Mouse (Mus musculus): ENCODE results near the gene Ccdc9b. TPM values are rescaled to one million over a fixed set of nuclear protein-coding genes. Genes with fewer than 3 reads are reported as not detected.

Gene Ccdc9b
- polyA plus RNA-seq, 1 experiment from 2014 or later = 0.52 TPM

DNA sequence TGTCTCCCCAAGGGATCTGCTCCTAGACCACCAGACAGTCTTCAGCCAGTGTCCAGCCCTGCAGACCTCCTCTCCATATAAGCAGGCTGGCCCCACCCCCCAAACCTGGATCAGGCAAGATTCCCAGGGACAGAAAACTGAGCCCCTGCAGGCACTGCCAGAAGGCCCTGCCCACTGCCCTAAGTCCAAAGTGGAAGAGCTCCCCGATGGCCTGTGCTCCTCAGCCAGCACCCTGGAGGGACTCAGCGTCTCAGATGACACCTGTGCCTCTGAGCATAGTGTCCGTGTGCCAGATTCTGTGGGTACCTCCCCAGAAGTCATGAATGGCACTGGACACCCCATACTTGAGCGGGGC is 29.8 kb upstream of the Ccdc9b start:
- DNase-seq (ENCODE audit: low spot score) (no peak), ATAC-seq (replicated peaks; ENCODE audit: insufficient number of reproducible peaks, low FRiP score, low TSS enrichment, low read depth) (no peak)
- Histone ChIP-seq H3K36me3 (replicated peaks; ENCODE audit: control insufficient read depth, insufficient read depth, low read depth, low read length) (no peaks in the 10 kb centered on the region), H3K4me3 (ENCODE audit: low read depth, low read length) (no peak overlapping the region), H3K27me3 (ENCODE audit: control insufficient read depth, insufficient read depth, low read length) (no peaks in the 10 kb centered on the region), H3K9me3 (replicated peaks; ENCODE audit: control insufficient read depth, low read length) (no peaks in the 10 kb centered on the region), H3K9ac (replicated peaks; ENCODE audit: low read length) (no peak overlapping the region), H3K4me1 (ENCODE audit: control insufficient read depth, insufficient read depth, low read length) (no peaks in the 10 kb centered on the region), H3K27ac (replicated peaks; ENCODE audit: low read depth, low read length) (no peak overlapping the region), H3K4me2 (ENCODE audit: low read depth, low read length) (no peak overlapping the region)
- WGBS = 69% methylated on average over 4 of the region's 4 CpGs

DNA sequence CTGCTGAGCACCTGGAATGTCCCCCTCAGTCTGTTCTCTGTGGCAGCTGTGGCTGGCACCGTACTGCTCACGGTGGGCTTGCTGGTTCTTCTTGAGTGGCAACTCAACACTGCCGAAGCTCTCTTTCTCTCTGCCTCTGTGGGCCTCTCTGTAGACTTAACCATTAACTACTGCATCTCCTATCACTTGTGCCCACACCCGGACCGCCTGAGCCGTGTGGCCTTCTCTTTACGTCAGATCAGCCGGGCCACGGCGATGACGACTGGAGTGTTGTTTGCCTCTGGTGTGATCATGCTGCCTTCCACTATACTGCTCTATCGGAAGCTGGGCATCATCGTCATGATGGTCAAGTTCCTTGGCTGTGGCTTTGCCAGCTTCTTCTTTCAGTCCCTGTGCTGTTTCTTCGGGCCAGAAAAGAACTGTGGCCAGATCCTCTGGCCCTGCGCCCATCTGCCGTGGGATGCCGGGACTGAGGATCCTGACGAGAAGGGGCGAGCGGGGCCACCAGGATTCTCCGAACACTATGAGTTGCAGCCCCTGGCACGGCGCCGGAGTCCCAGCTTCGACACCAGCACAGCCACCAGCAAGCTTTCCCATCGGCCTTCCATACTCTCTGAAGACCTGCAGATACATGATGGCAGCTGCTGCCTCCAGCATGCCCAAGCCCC is 29.3 kb upstream of the Ccdc9b start:
- H3K27me3 ChIP-seq (ENCODE audit: control insufficient read depth, insufficient read depth, low read length) = no peaks in the 10 kb centered on the region
- H3K4me3 ChIP-seq (ENCODE audit: low read depth, low read length) = no peak overlapping the region
- no peaks in the 10 kb centered on the region for H3K36me3 ChIP-seq (replicated peaks; ENCODE audit: control insufficient read depth, insufficient read depth, low read depth, low read length)
- no peak for ATAC-seq (replicated peaks; ENCODE audit: insufficient number of reproducible peaks, low FRiP score, low TSS enrichment, low read depth)
- no peak overlapping the region for H3K4me2 ChIP-seq (ENCODE audit: low read depth, low read length)
- DNase-seq (ENCODE audit: low spot score) = no peak
- H3K27ac ChIP-seq (replicated peaks; ENCODE audit: low read depth, low read length) = no peak overlapping the region
- H3K9me3 ChIP-seq (replicated peaks; ENCODE audit: control insufficient read depth, low read length) = no peaks in the 10 kb centered on the region
- no peak overlapping the region for H3K9ac ChIP-seq (replicated peaks; ENCODE audit: low read length)
- no peaks in the 10 kb centered on the region for H3K4me1 ChIP-seq (ENCODE audit: control insufficient read depth, insufficient read depth, low read length)
- 94% methylated on average over 26 of the region's 26 CpGs for WGBS

DNA sequence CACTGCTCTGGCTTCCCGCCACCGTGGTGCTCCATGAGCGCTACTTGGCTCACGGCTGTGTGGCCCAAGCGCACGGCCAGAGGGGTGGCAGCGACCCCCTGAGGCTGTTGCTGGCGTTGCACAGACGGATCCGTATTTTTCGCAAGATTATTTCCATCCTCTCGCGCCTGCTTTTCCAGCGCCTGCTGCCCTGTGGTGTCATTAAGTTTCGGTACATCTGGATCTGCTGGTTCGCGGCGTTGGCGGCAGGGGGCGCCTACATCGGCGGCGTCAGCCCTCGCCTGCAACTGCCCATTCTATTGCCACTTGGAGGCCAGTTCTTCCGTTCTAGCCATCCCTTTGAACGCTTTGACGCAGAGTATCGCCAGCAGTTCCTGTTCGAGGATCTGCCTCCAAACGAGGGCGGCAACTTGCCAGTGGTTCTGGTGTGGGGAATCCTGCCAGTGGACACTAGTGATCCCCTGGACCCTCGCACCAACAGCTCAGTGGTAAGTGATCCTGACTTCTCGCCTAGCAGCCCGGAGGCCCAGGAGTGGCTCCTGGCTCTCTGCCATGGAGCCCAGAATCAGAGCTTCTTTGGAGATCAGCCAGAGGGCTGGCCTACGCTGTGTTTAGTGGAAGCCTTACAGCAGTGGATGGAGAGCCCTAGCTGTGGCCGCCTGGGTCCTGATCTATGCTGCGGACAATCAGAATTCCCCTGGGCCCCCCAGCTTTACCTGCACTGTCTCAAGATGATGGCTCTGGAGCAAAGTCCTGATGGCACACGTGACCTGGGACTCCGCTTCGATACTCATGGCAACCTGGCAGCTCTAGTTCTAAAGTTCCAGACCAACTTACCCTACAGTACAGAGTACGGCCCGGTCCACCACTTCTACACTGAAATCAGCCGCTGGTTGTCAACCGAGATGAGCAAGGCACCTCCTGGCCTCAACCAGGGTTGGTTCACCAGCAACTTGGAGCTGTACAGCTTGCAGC is 28.4 kb upstream of the Ccdc9b start:
- Histone ChIP-seq H3K9ac (replicated peaks; ENCODE audit: low read length) (no peak overlapping the region), H3K27me3 (ENCODE audit: control insufficient read depth, insufficient read depth, low read length) (no peaks in the 10 kb centered on the region), H3K4me3 (ENCODE audit: low read depth, low read length) (no peak overlapping the region), H3K36me3 (replicated peaks; ENCODE audit: control insufficient read depth, insufficient read depth, low read depth, low read length) (no peaks in the 10 kb centered on the region), H3K9me3 (replicated peaks; ENCODE audit: control insufficient read depth, low read length) (no peaks in the 10 kb centered on the region), H3K4me1 (ENCODE audit: control insufficient read depth, insufficient read depth, low read length) (no peaks in the 10 kb centered on the region), H3K4me2 (ENCODE audit: low read depth, low read length) (peak overlapping the region; percentile 7; the same call in 1 of the 2 replicates), H3K27ac (replicated peaks; ENCODE audit: low read depth, low read length) (no peak overlapping the region)
- DNase-seq (ENCODE audit: low spot score) (peak; percentile 73), ATAC-seq (replicated peaks; ENCODE audit: insufficient number of reproducible peaks, low FRiP score, low TSS enrichment, low read depth) (peak; percentile 31; the same call in 1 of the 2 replicates)
- 27% methylated on average over 44 of the region's 44 CpGs for WGBS

DNA sequence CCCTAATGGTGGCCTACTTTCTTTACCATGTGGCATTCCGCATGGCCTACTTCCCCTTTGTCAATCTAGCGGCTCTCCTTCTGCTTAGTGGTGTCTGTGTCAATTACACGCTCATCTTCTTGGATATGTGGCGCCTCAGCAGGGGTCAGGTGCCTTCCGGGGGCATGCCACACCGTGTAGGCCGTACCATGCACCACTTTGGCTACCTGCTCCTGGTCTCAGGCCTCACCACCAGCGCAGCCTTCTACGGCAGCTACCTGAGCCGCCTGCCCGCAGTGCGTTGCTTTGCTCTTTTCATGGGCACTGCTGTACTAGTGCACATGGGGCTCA is 27.7 kb upstream of the Ccdc9b start:
- Histone ChIP-seq H3K27ac (replicated peaks; ENCODE audit: low read depth, low read length) (no peak overlapping the region), H3K4me1 (ENCODE audit: control insufficient read depth, insufficient read depth, low read length) (no peaks in the 10 kb centered on the region), H3K9ac (replicated peaks; ENCODE audit: low read length) (no peak overlapping the region), H3K27me3 (ENCODE audit: control insufficient read depth, insufficient read depth, low read length) (no peaks in the 10 kb centered on the region), H3K4me2 (ENCODE audit: low read depth, low read length) (peak overlapping the region; percentile 7; the same call in 1 of the 2 replicates), H3K9me3 (replicated peaks; ENCODE audit: control insufficient read depth, low read length) (no peaks in the 10 kb centered on the region), H3K36me3 (replicated peaks; ENCODE audit: control insufficient read depth, insufficient read depth, low read depth, low read length) (no peaks in the 10 kb centered on the region), H3K4me3 (ENCODE audit: low read depth, low read length) (no peak overlapping the region)
- DNase-seq (ENCODE audit: low spot score) (no peak), ATAC-seq (replicated peaks; ENCODE audit: insufficient number of reproducible peaks, low FRiP score, low TSS enrichment, low read depth) (no peak; the same call in 1 of the 2 replicates)
- 53% methylated on average over 12 of the region's 12 CpGs for WGBS

DNA sequence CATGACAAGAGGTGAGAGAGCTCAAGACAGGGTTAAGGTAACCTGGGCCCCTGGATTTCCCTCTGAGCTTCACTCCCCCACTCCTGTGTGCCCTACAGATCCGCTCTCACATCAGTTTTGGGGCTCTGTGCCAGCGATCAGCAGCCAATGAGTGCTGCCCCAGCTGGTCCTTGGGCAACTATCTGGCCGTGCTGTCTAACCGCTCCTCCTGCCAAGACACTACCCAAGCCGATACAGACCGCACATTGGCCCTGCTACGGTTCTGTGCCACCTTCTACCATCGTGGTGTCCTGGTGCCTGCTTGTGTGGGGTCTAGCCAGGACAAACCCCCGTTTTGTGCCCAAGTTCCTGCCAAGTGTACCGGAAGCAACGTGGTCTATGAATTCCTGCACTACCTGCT is 27.0 kb upstream of the Ccdc9b start:
- Histone ChIP-seq H3K4me3 (ENCODE audit: low read depth, low read length) (no peak overlapping the region), H3K4me1 (ENCODE audit: control insufficient read depth, insufficient read depth, low read length) (no peaks in the 10 kb centered on the region), H3K9me3 (replicated peaks; ENCODE audit: control insufficient read depth, low read length) (no peaks in the 10 kb centered on the region), H3K4me2 (ENCODE audit: low read depth, low read length) (no peak overlapping the region), H3K9ac (replicated peaks; ENCODE audit: low read length) (no peak overlapping the region), H3K27me3 (ENCODE audit: control insufficient read depth, insufficient read depth, low read length) (no peaks in the 10 kb centered on the region), H3K27ac (replicated peaks; ENCODE audit: low read depth, low read length) (no peak overlapping the region), H3K36me3 (replicated peaks; ENCODE audit: control insufficient read depth, insufficient read depth, low read depth, low read length) (no peaks in the 10 kb centered on the region)
- ATAC-seq (replicated peaks; ENCODE audit: insufficient number of reproducible peaks, low FRiP score, low TSS enrichment, low read depth) (no peak), DNase-seq (ENCODE audit: low spot score) (no peak)
- 90% methylated on average over 11 of the region's 11 CpGs for WGBS

DNA sequence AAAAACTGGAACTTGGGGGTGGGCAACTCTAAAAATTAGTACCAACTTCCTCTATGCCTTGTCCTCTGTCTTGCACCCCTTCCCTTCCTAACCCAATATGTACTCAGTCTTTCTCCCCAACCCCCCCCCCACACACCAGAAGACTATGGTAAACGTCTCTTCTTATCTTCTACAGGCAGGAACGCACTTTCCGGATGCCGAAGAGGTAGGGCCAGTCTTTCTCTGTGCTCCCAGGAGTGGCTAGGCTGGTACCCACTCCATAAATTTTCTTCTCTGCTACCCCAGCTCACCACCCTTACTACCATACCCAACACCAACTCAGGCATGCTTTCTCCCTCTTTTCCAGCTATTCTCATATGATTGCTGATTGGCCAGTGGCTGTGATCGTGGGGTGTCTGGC is 24.1 kb upstream of the Ccdc9b start:
- Histone ChIP-seq H3K9me3 (replicated peaks; ENCODE audit: control insufficient read depth, low read length) (no peaks in the 10 kb centered on the region), H3K27ac (replicated peaks; ENCODE audit: low read depth, low read length) (no peak overlapping the region), H3K36me3 (replicated peaks; ENCODE audit: control insufficient read depth, insufficient read depth, low read depth, low read length) (no peaks in the 10 kb centered on the region), H3K27me3 (ENCODE audit: control insufficient read depth, insufficient read depth, low read length) (no peaks in the 10 kb centered on the region), H3K4me2 (ENCODE audit: low read depth, low read length) (no peak overlapping the region), H3K4me1 (ENCODE audit: control insufficient read depth, insufficient read depth, low read length) (no peaks in the 10 kb centered on the region), H3K4me3 (ENCODE audit: low read depth, low read length) (no peak overlapping the region), H3K9ac (replicated peaks; ENCODE audit: low read length) (no peak overlapping the region)
- 86% methylated on average over 5 of the region's 5 CpGs for WGBS
- DNase-seq (ENCODE audit: low spot score) = no peak
- no peak for ATAC-seq (replicated peaks; ENCODE audit: insufficient number of reproducible peaks, low FRiP score, low TSS enrichment, low read depth)

DNA sequence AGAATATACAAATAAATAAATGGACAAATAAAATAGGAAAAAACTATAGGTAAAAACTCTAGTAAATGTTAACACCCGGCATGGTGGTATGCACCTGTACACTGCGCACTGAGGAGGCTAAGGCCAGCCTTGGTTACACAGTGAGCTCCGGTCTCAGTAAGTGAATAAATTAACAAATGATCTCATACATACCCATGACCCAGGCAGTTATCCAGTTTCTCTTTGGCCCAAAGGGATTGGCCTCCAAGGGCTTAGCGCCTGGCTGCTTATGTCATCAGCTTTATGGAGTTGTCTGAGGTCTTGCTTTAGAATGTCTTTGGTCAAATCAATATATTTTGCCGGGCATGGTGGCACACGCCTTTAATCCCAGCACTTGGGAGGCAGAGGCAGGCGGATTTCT is 21.2 kb upstream of the Ccdc9b start:
- WGBS = 85% methylated on average over 7 of the region's 7 CpGs
- ATAC-seq (replicated peaks; ENCODE audit: insufficient number of reproducible peaks, low FRiP score, low TSS enrichment, low read depth) (no peak), DNase-seq (ENCODE audit: low spot score) (no peak)
- no peak overlapping the region for H3K9ac ChIP-seq (replicated peaks; ENCODE audit: low read length)
- no peaks in the 10 kb centered on the region for H3K36me3 ChIP-seq (replicated peaks; ENCODE audit: control insufficient read depth, insufficient read depth, low read depth, low read length)
- no peaks in the 10 kb centered on the region for H3K4me1 ChIP-seq (ENCODE audit: control insufficient read depth, insufficient read depth, low read length)
- H3K27ac ChIP-seq (replicated peaks; ENCODE audit: low read depth, low read length) = no peak overlapping the region
- no peaks in the 10 kb centered on the region for H3K27me3 ChIP-seq (ENCODE audit: control insufficient read depth, insufficient read depth, low read length)
- H3K9me3 ChIP-seq (replicated peaks; ENCODE audit: control insufficient read depth, low read length) = no peaks in the 10 kb centered on the region
- H3K4me2 ChIP-seq (ENCODE audit: low read depth, low read length) = no peak overlapping the region
- no peak overlapping the region for H3K4me3 ChIP-seq (ENCODE audit: low read depth, low read length)

DNA sequence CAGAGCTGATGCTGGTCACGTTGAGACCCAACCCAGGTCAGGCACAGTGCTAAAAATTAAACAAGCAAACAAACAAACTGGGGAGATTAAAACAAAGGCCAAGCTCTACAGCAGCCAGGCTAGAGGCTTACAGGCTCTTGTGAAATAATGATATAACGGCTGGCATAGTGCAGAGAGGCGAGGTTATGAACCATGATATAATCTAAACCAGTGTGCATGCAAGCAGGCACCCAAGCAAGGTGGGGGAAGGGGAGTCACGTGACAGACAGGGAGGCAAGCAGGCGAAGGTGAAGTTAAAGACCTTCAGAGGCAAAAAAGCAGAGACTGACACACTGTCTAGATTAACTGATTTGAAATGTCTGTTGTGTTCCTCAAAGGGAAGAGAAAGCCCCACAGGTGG is 20.6 kb upstream of the Ccdc9b start:
- H3K36me3 ChIP-seq (replicated peaks; ENCODE audit: control insufficient read depth, insufficient read depth, low read depth, low read length) = no peaks in the 10 kb centered on the region
- H3K9me3 ChIP-seq (replicated peaks; ENCODE audit: control insufficient read depth, low read length) = no peaks in the 10 kb centered on the region
- no peak overlapping the region for H3K27ac ChIP-seq (replicated peaks; ENCODE audit: low read depth, low read length)
- ATAC-seq (replicated peaks; ENCODE audit: insufficient number of reproducible peaks, low FRiP score, low TSS enrichment, low read depth) (no peak), DNase-seq (ENCODE audit: low spot score) (no peak)
- H3K4me1 ChIP-seq (ENCODE audit: control insufficient read depth, insufficient read depth, low read length) = no peaks in the 10 kb centered on the region
- 57% methylated on average over 5 of the region's 5 CpGs for WGBS
- H3K27me3 ChIP-seq (ENCODE audit: control insufficient read depth, insufficient read depth, low read length) = no peaks in the 10 kb centered on the region
- no peak overlapping the region for H3K9ac ChIP-seq (replicated peaks; ENCODE audit: low read length)
- no peak overlapping the region for H3K4me3 ChIP-seq (ENCODE audit: low read depth, low read length)
- no peak overlapping the region for H3K4me2 ChIP-seq (ENCODE audit: low read depth, low read length)
